Mouse (Mus musculus): ENCODE data around the gene Lax1. TPM values are rescaled to one million over a fixed set of nuclear protein-coding genes. Genes with fewer than 3 reads are reported as not detected.

The Lax1 gene
- total and polyA plus RNA-seq, 3 experiments, result 0.04 TPM; not detected in 2

DNA sequence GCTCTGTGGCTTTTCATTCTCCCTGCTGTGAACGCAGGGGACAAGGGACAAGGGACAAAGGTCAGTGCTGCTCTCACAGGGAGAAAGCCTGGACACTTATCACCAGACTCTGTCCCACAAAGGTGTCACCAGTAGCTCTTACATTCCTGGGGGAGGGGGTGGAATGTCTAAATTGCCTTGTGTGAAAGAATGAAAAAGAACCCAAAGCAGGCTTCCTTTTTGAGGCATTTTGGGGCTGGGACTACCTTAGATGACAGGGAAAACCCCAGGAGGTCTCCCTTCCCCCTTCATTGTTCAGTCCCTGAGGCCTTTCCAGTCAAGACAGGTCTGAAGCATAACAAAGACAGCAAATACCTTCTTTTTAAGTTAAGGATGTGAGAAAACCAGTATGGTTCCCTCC lies 4.4 kb upstream of the Lax1 start:
- Histone ChIP-seq H3K9ac (ENCODE audit: control insufficient read depth, low read depth, low read length, poor library complexity, severe bottlenecking) (no peak overlapping the region), H3K36me3 (ENCODE audit: control insufficient read depth in 1 of 2, insufficient read depth in 2 of 2, low read length in 2 of 2) (no peaks in the 10 kb centered on the region), H3K4me3 (ENCODE audit: control insufficient read depth in 1 of 2, insufficient read depth in 1 of 2, low read depth in 2 of 2, low read length in 2 of 2) (no peak overlapping the region), H3K4me1 (ENCODE audit: control insufficient read depth in 1 of 2, insufficient read depth in 2 of 2, low read length in 2 of 2) (no peaks in the 10 kb centered on the region), H3K9me3 (replicated peaks; ENCODE audit: insufficient read depth, low read length) (no peaks in the 10 kb centered on the region), H3K79me2 (ENCODE audit: control insufficient read depth, insufficient read depth, low read length, poor library complexity) (no peaks in the 10 kb centered on the region), H3K27ac (ENCODE audit: control insufficient read depth, low read depth, low read length) (no peak overlapping the region), H3K27me3 (ENCODE audit: control insufficient read depth in 1 of 2, insufficient read depth in 2 of 2, low read length in 2 of 2) (peaks cover 0 to 5% of the 10 kb centered on the region in 2 experiments; a peak in 2 of 4 replicates)
- TF ChIP-seq POLR2AphosphoS2 (IDR thresholded peaks at IDR 0.05; ENCODE audit: low read length) (no peak), MAX (IDR thresholded peaks at IDR 0.05; ENCODE audit: low read length) (no peak)
- no peak for DNase-seq (ENCODE audit: low read depth, low spot score)

DNA sequence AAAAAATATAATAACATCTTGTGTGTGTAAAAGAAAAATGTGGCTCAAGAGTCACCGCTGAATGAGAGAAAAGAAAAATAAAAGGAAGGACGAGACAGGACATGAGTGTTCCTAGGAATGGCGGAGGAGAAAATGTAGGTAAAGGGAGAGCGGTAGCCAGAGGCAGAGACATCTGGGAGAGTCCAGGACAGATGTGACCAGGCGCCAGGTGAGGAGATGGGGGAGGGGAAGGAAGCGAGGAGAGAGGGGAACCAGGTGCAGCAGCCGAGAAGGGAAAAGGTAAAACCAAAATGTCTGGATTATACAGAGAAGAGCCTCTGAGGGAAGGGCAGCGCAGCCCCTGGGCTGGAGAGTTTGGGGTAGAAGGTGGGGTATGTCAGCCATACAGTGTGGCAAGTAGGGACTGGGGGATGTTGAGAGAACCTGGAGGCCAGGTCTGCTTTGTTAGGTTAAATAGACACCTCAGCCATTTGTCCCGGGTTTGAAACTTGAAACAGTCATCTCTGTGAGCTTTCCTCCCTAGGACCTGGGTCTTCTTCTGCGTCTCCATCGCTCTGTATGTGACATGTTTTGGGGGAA lies 3.7 kb upstream of the Lax1 start:
- TF ChIP-seq MAZ (IDR thresholded peaks at IDR 0.05; ENCODE audit: low read depth, low read length) (no peak), MYB (IDR thresholded peaks at IDR 0.05; ENCODE audit: low read depth, low read length) (no peak), GATA1 (IDR thresholded peaks at IDR 0.05; ENCODE audit: low read depth, low read length) (no peak)
- no peak overlapping the region for H3K4me3 ChIP-seq (ENCODE audit: control insufficient read depth in 1 of 2, insufficient read depth in 1 of 2, low read depth in 2 of 2, low read length in 2 of 2)
- DNase-seq (ENCODE audit: low read depth, low spot score), result no peak
- H3K27me3 ChIP-seq (ENCODE audit: control insufficient read depth in 1 of 2, insufficient read depth in 2 of 2, low read length in 2 of 2), result peaks cover 0 to 5% of the 10 kb centered on the region in 2 experiments; a peak in 2 of 4 replicates
- H3K4me1 ChIP-seq (ENCODE audit: control insufficient read depth in 1 of 2, insufficient read depth in 2 of 2, low read length in 2 of 2), result no peaks in the 10 kb centered on the region
- H3K79me2 ChIP-seq (ENCODE audit: control insufficient read depth, insufficient read depth, low read length, poor library complexity), result no peaks in the 10 kb centered on the region
- no peak overlapping the region for H3K27ac ChIP-seq (ENCODE audit: control insufficient read depth, low read depth, low read length)
- H3K9me3 ChIP-seq (replicated peaks; ENCODE audit: insufficient read depth, low read length), result no peaks in the 10 kb centered on the region
- no peak overlapping the region for H3K9ac ChIP-seq (ENCODE audit: control insufficient read depth, low read depth, low read length, poor library complexity, severe bottlenecking)
- no peaks in the 10 kb centered on the region for H3K36me3 ChIP-seq (ENCODE audit: control insufficient read depth in 1 of 2, insufficient read depth in 2 of 2, low read length in 2 of 2)

DNA sequence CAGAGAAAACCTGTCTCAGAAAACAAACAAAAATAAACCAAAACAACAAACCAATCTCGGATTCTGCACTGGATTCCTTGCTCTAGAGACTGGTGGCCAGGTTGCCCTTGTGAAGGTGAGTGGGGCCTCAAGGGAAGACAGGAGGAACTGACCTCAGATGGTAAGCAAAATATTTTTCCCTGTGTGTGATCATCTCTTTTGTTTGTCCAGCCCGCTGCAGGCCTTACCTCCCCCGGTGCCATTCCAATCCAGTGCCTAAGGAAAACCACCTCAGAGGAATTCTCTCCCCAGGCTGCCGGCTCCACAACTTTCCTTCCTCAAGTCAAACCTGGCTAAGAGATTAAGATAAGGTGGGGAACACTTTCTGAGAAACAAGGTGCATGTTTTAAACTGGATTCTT lies 2.3 kb upstream of the Lax1 start:
- Histone ChIP-seq H3K9ac (ENCODE audit: control insufficient read depth, low read depth, low read length, poor library complexity, severe bottlenecking) (no peak overlapping the region), H3K36me3 (ENCODE audit: control insufficient read depth in 1 of 2, insufficient read depth in 2 of 2, low read length in 2 of 2) (no peaks in the 10 kb centered on the region), H3K27me3 (ENCODE audit: control insufficient read depth in 1 of 2, insufficient read depth in 2 of 2, low read length in 2 of 2) (peaks cover 0 to 5% of the 10 kb centered on the region in 2 experiments; a peak in 2 of 4 replicates), H3K79me2 (ENCODE audit: control insufficient read depth, insufficient read depth, low read length, poor library complexity) (no peaks in the 10 kb centered on the region), H3K4me3 (ENCODE audit: control insufficient read depth in 1 of 2, insufficient read depth in 1 of 2, low read depth in 2 of 2, low read length in 2 of 2) (no peak overlapping the region), H3K27ac (ENCODE audit: control insufficient read depth, low read depth, low read length) (no peak overlapping the region), H3K9me3 (replicated peaks; ENCODE audit: insufficient read depth, low read length) (no peaks in the 10 kb centered on the region), H3K4me1 (ENCODE audit: control insufficient read depth in 1 of 2, insufficient read depth in 2 of 2, low read length in 2 of 2) (no peaks in the 10 kb centered on the region)
- TF ChIP-seq ZMIZ1 (IDR thresholded peaks at IDR 0.05; ENCODE audit: low read depth, low read length) (no peak), TAL1 (IDR thresholded peaks at IDR 0.05; ENCODE audit: low read length) (no peak), MAZ (IDR thresholded peaks at IDR 0.05; ENCODE audit: low read depth, low read length) (no peak), MYC (IDR thresholded peaks at IDR 0.05; ENCODE audit: low read depth, low read length) (no peak), NELFE (IDR thresholded peaks at IDR 0.05; ENCODE audit: low read depth, low read length) (no peak), TBP (IDR thresholded peaks at IDR 0.05; ENCODE audit: low read depth, low read length) (no peak), SMC3 (IDR thresholded peaks at IDR 0.05; ENCODE audit: low read depth, low read length) (no peak), KAT2A (conservative IDR thresholded peaks at IDR 0.05; ENCODE audit: low read depth, low read length) (no peak), CTCF (IDR thresholded peaks at IDR 0.05 in 2 of 3, conservative IDR thresholded peaks at IDR 0.05 in 1 of 3; ENCODE audit: control insufficient read depth in 1 of 3, insufficient read depth in 1 of 3, low read depth in 2 of 3, low read length in 3 of 3, poor library complexity in 1 of 3, severe bottlenecking in 1 of 3) (no peak), POLR2A (IDR thresholded peaks at IDR 0.05; ENCODE audit: control insufficient read depth in 1 of 2, insufficient read depth in 1 of 2, low read depth in 1 of 2, low read length in 2 of 2, poor library complexity in 1 of 2) (no peak), ELF1 (IDR thresholded peaks at IDR 0.05; ENCODE audit: low read depth, low read length) (no peak), UBTF (IDR thresholded peaks at IDR 0.05; ENCODE audit: borderline replicate concordance, insufficient read depth, low read depth, low read length) (no peak), ZKSCAN1 (IDR thresholded peaks at IDR 0.05; ENCODE audit: low read depth, low read length) (no peak), BHLHE40 (IDR thresholded peaks at IDR 0.05; ENCODE audit: borderline replicate concordance, low read depth, low read length) (no peak), GATA1 (IDR thresholded peaks at IDR 0.05; ENCODE audit: low read depth, low read length) (no peak), CHD1 (IDR thresholded peaks at IDR 0.05; ENCODE audit: low read depth, low read length) (no peak), MAFK (IDR thresholded peaks at IDR 0.05; ENCODE audit: borderline replicate concordance, low read depth, low read length) (no peak), TCF12 (IDR thresholded peaks at IDR 0.05; ENCODE audit: low read depth, low read length) (no peak), MAX (IDR thresholded peaks at IDR 0.05; ENCODE audit: low read length) (no peak)
- DNase-seq (ENCODE audit: low read depth, low spot score), result no peak
